Mouse (Mus musculus) brain, embryonic 14.5 days (tissue): ENCODE measurements at regions not wholly inside any gene's neighbourhood (a gene's known extent, or its start where the extent isn't known, plus 50 kb on each side); places are given as distances from the start of the nearest gene placed in this dataset.

Experiments
- DNase-seq: peaks from one replicate; pipeline ENCODE4 v3.0.0-alpha.2; 2011; ENCODE audit warnings: low read depth
- CTCF ChIP-seq: fragments of 200-500 bp; IDR thresholded peaks from 2 replicates; pipeline ENCODE4 v1.5.1; 2012; ENCODE audit warnings: inconsistent platforms, mild to moderate bottlenecking, moderate library complexity, borderline replicate concordance; ENCODE audit not compliant: insufficient read depth, insufficient read length; ENCODE audit errors: extremely low read depth
- POLR2A ChIP-seq: fragments of 200-500 bp; IDR thresholded peaks from 2 replicates; pipeline ENCODE4 v1.6.1; 2012; ENCODE audit warnings: mild to moderate bottlenecking, inconsistent platforms, borderline replicate concordance; ENCODE audit not compliant: poor library complexity, insufficient read depth, insufficient read length, severe bottlenecking; ENCODE audit errors: extremely low read depth

GRCm38 (mm10) chr10:117558292-117558800 lies 71.0 kb upstream of the Cpm start:
- no peak for DNase-seq
- TF ChIP-seq CTCF: no peak
- TF ChIP-seq POLR2A: no peak

GRCm38 (mm10) chr10:117557666-117558065 lies 71.6 kb upstream of the Cpm start:
- TF ChIP-seq CTCF (no peak), POLR2A (no peak)
- no peak for DNase-seq

- DNase-seq: no peak
Measured at GRCm38 (mm10) chr10:117556851-117557542, 72.3 kb upstream of the Cpm start.

GRCm38 (mm10) chr10:117556027-117556789 lies 73.1 kb upstream of the Cpm start:
- no peak for TF ChIP-seq CTCF
- no peak for TF ChIP-seq POLR2A
- no peak for DNase-seq

More at GRCm38 (mm10) chr10:117556851-117557542, 72.3 kb upstream of the Cpm start:
- TF ChIP-seq CTCF (no peak), POLR2A (no peak)

GRCm38 (mm10) chr10:117555542-117555941 lies 73.8 kb upstream of the Cpm start:
- TF ChIP-seq POLR2A (no peak), CTCF (no peak)
- DNase-seq: no peak

- no peak for DNase-seq
- TF ChIP-seq CTCF (no peak), POLR2A (no peak)
Measured at GRCm38 (mm10) chr10:117555044-117555443, 74.3 kb upstream of the Cpm start.

GRCm38 (mm10) chr10:117554533-117554932 lies 74.8 kb upstream of the Cpm start:
- DNase-seq: no peak
- TF ChIP-seq CTCF: no peak
- TF ChIP-seq POLR2A: no peak

- no peak for DNase-seq
Measured at GRCm38 (mm10) chr10:117553211-117554186, 75.8 kb upstream of the Cpm start.

GRCm38 (mm10) chr10:117552049-117552652 lies 77.1 kb upstream of the Cpm start:
- no peak for DNase-seq
- TF ChIP-seq POLR2A (no peak), CTCF (no peak)

More at GRCm38 (mm10) chr10:117553211-117554186, 75.8 kb upstream of the Cpm start:
- TF ChIP-seq CTCF (no peak), POLR2A (no peak)
